Mouse (Mus musculus) G1E (cell line): Measurements from ENCODE around the gene Gm20431.

Experiments
- CTCF ChIP-seq: IDR thresholded peaks from 2 replicates; pipeline ENCODE4 v1.5.1; 2012; ENCODE audit warnings: low read depth, low read length, inconsistent platforms, mixed read lengths
- GATA1 ChIP-seq: IDR thresholded peaks from 2 replicates; pipeline ENCODE4 v1.6.1; 2012; ENCODE audit warnings: borderline replicate concordance, low read length, inconsistent platforms, mixed read lengths

- TF ChIP-seq GATA1 = no peak
- no peak for TF ChIP-seq CTCF
These were observed 30.1 kb downstream of the Gm20431 start for GRCm38 (mm10) chr2:167631181-167631590.
